Mouse (Mus musculus): Measurements from ENCODE around the gene Hist1h2ba.

GRCm38 (mm10) chr13:23914376-23915167 lies 19.4 kb downstream of the Hist1h2ba start, which contains the start of gene Slc17a4:
- TF ChIP-seq POLR2A (IDR thresholded peaks at IDR 0.05; ENCODE audit: low read depth, low read length): peak; percentile 27; the same call in 1 of the 2 replicates
- no peak for TF ChIP-seq CTCF (IDR thresholded peaks at IDR 0.05; ENCODE audit: extremely low read depth, insufficient read length, insufficient replicate concordance, low read depth, low read length)

Data from small intestine, adult 2 months (tissue).